Mouse (Mus musculus): ENCODE measurements at regions not wholly inside any gene's neighbourhood (a gene's known extent, or its start where the extent isn't known, plus 50 kb on each side); places are given as distances from the start of the nearest gene placed in this dataset.

DNA sequence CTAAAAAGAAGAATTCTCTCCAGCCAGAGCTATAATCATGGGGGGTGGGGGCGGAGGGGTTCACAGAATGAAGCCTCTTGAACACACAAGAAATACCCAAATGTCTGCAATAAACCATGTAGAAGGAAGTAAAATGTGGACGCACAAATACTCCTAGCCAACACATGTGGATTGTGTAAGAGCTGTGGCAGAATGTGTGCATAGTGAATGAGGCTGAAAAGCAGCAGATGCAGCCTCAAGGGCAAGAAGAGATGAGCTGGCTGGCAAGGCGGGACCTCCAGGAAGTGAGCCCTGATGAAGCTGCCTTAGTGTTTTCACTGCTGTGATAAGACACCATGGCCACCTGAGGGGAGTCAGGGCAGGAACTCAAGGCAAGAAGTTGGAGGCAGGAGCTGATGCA, 53.3 kb upstream of the Arhgap28 start:
- Histone ChIP-seq H3K27ac (ENCODE audit: insufficient read depth, low read length) (no peak overlapping the region), H3K4me1 (ENCODE audit: control insufficient read depth, insufficient read depth, low read length) (no peaks in the 10 kb centered on the region), H3K4me3 (ENCODE audit: insufficient read depth, low read length) (no peak overlapping the region)
- TF ChIP-seq POLR2A (IDR thresholded peaks at IDR 0.05; ENCODE audit: low read depth, low read length) (no peak), CTCF (IDR thresholded peaks at IDR 0.05; ENCODE audit: borderline replicate concordance, insufficient read depth, low read length) (no peak)

- H3K27ac ChIP-seq (ENCODE audit: insufficient read depth, low read length): no peak overlapping the region
- H3K4me3 ChIP-seq (ENCODE audit: insufficient read depth, low read length): no peak overlapping the region
- TF ChIP-seq POLR2A (IDR thresholded peaks at IDR 0.05; ENCODE audit: low read depth, low read length) (no peak), CTCF (IDR thresholded peaks at IDR 0.05; ENCODE audit: borderline replicate concordance, insufficient read depth, low read length) (no peak)
- no peaks in the 10 kb centered on the region for H3K4me1 ChIP-seq (ENCODE audit: control insufficient read depth, insufficient read depth, low read length)
These were observed 56.5 kb upstream of the Arhgap28 start for GRCm38 (mm10) chr17:68060455-68060854.

DNA sequence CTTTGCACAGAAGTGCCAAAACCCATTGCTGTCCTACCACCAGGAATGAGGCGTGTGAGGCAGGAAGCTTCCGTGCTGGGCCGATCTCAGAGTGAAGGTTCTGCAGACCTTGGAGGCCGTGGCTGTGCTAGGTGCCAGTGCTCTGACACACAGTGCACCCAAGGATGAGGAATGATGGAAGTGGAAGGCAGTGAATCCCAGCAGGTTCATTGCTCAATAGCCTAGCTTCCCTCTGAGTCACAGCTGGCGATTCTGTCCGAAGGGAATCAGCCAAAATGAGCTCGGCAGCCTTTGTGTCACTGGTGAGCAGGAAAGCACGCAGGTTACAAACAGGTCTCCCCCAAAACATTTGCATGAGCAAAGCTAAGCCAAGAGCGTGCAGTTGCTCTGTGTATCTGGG, 61.8 kb upstream of the Arhgap28 start:
- Histone ChIP-seq H3K27ac (ENCODE audit: insufficient read depth, low read length) (no peak overlapping the region), H3K4me3 (ENCODE audit: insufficient read depth, low read length) (no peak overlapping the region), H3K4me1 (ENCODE audit: control insufficient read depth, insufficient read depth, low read length) (no peaks in the 10 kb centered on the region)
- TF ChIP-seq CTCF (IDR thresholded peaks at IDR 0.05; ENCODE audit: borderline replicate concordance, insufficient read depth, low read length) (no peak), POLR2A (IDR thresholded peaks at IDR 0.05; ENCODE audit: low read depth, low read length) (no peak)

DNA sequence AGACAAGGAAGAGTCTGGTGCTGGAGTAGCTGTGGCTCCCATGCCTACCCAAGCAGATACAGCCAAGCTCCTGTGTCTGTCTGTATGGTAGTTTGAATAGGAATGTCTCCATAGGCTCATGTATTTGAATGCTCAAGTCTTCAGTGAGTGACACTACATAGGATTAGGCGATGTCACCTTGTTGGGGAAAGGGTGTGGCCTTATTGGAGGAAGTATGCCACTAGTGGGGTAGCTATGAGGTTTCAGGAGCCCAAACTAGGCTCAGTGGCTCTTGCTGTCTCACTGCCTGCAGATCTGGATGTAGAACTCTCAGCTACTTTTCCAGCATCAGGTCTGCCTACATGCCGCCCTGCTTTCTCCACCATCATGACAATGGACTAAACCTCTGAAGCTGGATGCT, 62.3 kb upstream of the Arhgap28 start:
- TF ChIP-seq CTCF (IDR thresholded peaks at IDR 0.05; ENCODE audit: borderline replicate concordance, insufficient read depth, low read length) (no peak), POLR2A (IDR thresholded peaks at IDR 0.05; ENCODE audit: low read depth, low read length) (no peak)
- no peak overlapping the region for H3K27ac ChIP-seq (ENCODE audit: insufficient read depth, low read length)
- no peak overlapping the region for H3K4me3 ChIP-seq (ENCODE audit: insufficient read depth, low read length)
- H3K4me1 ChIP-seq (ENCODE audit: control insufficient read depth, insufficient read depth, low read length): no peaks in the 10 kb centered on the region; the same call in 1 of the 2 replicates

DNA sequence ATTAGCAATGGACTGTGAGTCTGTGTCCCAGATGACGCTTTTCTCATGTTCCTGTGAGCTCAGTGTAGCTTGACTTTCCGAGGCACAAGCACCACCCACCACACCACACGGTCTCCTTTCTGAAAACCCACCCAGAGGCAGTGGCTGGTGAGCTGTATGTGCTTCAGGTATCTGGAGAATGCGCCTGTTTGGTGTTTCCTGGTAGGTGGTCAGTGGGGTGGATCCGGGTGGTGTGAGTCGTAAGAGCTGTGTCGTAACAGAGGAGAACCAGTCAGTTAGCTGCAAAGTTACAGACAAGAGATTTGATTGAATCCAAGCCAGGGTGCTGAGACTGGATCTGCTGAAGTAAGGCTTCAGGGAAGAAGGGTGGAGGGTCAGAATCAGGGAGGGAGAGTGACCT, 65.1 kb upstream of the Arhgap28 start:
- Histone ChIP-seq H3K4me3 (ENCODE audit: insufficient read depth, low read length) (no peak overlapping the region), H3K27ac (ENCODE audit: insufficient read depth, low read length) (no peak overlapping the region), H3K4me1 (ENCODE audit: control insufficient read depth, insufficient read depth, low read length) (no peaks in the 10 kb centered on the region; the same call in 1 of the 2 replicates)
- TF ChIP-seq CTCF (IDR thresholded peaks at IDR 0.05; ENCODE audit: borderline replicate concordance, insufficient read depth, low read length) (no peak), POLR2A (IDR thresholded peaks at IDR 0.05; ENCODE audit: low read depth, low read length) (no peak)

DNA sequence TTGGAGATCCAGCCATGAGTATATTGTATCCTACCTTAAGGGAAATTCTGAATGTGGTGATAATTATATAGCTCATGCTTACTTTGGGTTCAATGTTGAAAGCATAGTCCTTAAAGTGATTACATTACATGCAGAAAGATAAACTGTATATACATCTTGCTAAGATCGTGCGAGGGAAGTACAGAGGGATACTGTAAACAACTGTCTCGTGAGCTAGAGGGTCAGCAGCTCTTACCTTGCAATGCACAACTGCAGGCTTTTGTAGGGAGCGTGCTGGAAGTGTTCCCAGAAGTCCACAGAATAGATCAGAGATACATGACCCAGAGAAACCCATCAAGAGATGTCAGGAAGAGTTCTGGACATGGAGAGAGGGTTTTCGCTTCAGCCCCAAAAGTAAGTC, 65.6 kb upstream of the Arhgap28 start:
- H3K27ac ChIP-seq (ENCODE audit: insufficient read depth, low read length): no peak overlapping the region
- no peak overlapping the region for H3K4me3 ChIP-seq (ENCODE audit: insufficient read depth, low read length)
- TF ChIP-seq CTCF (IDR thresholded peaks at IDR 0.05; ENCODE audit: borderline replicate concordance, insufficient read depth, low read length): no peak
- TF ChIP-seq POLR2A (IDR thresholded peaks at IDR 0.05; ENCODE audit: low read depth, low read length): no peak
- no peaks in the 10 kb centered on the region; the same call in 1 of the 2 replicates for H3K4me1 ChIP-seq (ENCODE audit: control insufficient read depth, insufficient read depth, low read length)

GRCm38 (mm10) chr17:68071472-68071871, 67.6 kb upstream of the Arhgap28 start:
- no peak overlapping the region for H3K4me3 ChIP-seq (ENCODE audit: insufficient read depth, low read length)
- no peak overlapping the region for H3K27ac ChIP-seq (ENCODE audit: insufficient read depth, low read length)
- TF ChIP-seq POLR2A (IDR thresholded peaks at IDR 0.05; ENCODE audit: low read depth, low read length): no peak
- no peak for TF ChIP-seq CTCF (IDR thresholded peaks at IDR 0.05; ENCODE audit: borderline replicate concordance, insufficient read depth, low read length)
- peaks cover 4% of the 10 kb centered on the region for H3K4me1 ChIP-seq (ENCODE audit: control insufficient read depth, insufficient read depth, low read length)

DNA sequence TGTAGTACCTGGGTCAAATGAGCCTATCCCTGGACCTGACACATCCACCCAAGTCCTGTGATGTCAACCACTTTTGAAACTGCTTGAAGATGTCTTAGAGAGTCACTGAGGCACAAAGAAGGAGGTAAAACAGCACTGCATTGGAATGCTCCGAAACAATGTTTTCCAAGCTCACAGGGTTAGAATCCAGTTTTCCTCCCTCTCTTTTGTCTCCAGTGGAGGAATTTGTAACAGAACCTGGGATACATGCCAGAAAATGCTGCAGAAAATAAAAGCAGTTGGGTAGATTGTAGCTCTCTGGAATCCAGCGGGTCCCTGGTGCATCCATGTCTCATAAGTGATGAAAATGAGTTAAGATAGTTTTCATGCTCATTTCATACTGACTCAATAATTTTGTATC, 71.8 kb upstream of the Arhgap28 start:
- no peak overlapping the region for H3K4me3 ChIP-seq (ENCODE audit: insufficient read depth, low read length)
- H3K4me1 ChIP-seq (ENCODE audit: control insufficient read depth, insufficient read depth, low read length): peaks cover 4% of the 10 kb centered on the region
- H3K27ac ChIP-seq (ENCODE audit: insufficient read depth, low read length): peak overlapping the region; percentile 42; the same call in 1 of the 2 replicates
- TF ChIP-seq POLR2A (IDR thresholded peaks at IDR 0.05; ENCODE audit: low read depth, low read length) (no peak), CTCF (IDR thresholded peaks at IDR 0.05; ENCODE audit: borderline replicate concordance, insufficient read depth, low read length) (no peak)

DNA sequence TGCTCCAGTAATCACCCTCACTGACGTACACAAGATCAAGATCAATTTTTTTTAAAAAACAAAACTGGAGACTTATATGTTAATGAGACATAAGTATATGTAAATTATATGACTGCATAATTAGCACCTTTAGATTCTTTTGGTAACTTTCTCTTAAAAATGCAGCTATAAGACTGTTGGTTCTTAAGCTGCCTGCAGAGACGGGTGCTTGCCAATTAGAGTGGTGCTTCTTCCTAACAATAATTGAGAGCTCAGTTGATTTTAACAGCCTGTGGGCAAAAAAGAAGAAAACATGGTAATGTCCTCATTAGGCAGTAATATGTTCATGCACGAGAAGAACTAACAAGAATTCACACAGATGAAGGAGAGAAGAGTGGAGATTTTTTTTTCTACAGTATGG, 74.8 kb upstream of the Arhgap28 start:
- TF ChIP-seq CTCF (IDR thresholded peaks at IDR 0.05; ENCODE audit: borderline replicate concordance, insufficient read depth, low read length) (no peak), POLR2A (IDR thresholded peaks at IDR 0.05; ENCODE audit: low read depth, low read length) (no peak)
- Histone ChIP-seq H3K4me3 (ENCODE audit: insufficient read depth, low read length) (no peak overlapping the region), H3K27ac (ENCODE audit: insufficient read depth, low read length) (no peak overlapping the region), H3K4me1 (ENCODE audit: control insufficient read depth, insufficient read depth, low read length) (peaks cover 4% of the 10 kb centered on the region)

DNA sequence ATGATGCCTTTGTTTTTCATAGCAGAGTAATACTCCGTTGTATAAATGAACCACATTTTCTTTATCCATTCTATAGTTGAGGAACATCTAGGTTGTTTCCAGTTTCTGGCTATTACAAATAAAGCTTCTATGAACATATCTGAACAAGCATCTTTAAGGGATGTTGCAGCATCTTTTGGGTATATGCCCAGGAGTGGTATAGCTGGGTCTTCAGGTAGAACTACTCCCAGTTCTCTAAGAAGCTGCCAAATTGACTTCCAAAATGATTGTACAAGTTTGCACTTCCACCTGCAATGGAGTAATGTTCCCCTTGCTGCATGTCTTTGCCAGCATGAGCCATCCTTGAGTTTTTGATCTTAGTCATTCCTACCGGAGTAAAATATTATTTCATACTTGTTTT, 80.5 kb upstream of the Arhgap28 start:
- Histone ChIP-seq H3K4me3 (ENCODE audit: insufficient read depth, low read length) (no peak overlapping the region), H3K27ac (ENCODE audit: insufficient read depth, low read length) (no peak overlapping the region), H3K4me1 (ENCODE audit: control insufficient read depth, insufficient read depth, low read length) (peaks cover 6% of the 10 kb centered on the region)
- TF ChIP-seq POLR2A (IDR thresholded peaks at IDR 0.05; ENCODE audit: low read depth, low read length) (no peak), CTCF (IDR thresholded peaks at IDR 0.05; ENCODE audit: borderline replicate concordance, insufficient read depth, low read length) (no peak)

DNA sequence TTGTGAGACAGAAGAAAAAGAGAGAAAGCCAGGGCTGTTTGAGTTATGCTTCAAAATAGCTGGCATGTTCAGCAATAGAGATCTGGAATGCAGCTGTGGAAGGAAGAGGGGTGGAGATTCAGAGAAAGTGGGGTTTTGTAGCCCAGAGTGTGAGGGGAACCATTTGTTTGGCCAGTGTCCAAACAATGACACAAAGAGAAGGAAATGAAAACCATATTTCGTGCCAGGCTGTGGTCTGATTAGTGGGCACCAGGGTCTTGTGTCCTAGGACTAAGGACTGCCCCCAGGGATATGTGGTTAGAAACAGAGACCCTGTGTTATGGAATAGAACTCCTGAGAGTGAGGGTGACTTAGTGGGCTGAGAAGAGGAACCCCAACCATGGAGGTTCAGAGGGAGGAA, 83.2 kb upstream of the Arhgap28 start:
- Histone ChIP-seq H3K4me3 (ENCODE audit: insufficient read depth, low read length) (no peak overlapping the region), H3K4me1 (ENCODE audit: control insufficient read depth, insufficient read depth, low read length) (peaks cover 14% of the 10 kb centered on the region), H3K27ac (ENCODE audit: insufficient read depth, low read length) (no peak overlapping the region)
- no peak for TF ChIP-seq POLR2A (IDR thresholded peaks at IDR 0.05; ENCODE audit: low read depth, low read length)
- TF ChIP-seq CTCF (IDR thresholded peaks at IDR 0.05; ENCODE audit: borderline replicate concordance, insufficient read depth, low read length): no peak
